Mouse (Mus musculus) heart, postnatal 0 days (tissue): ENCODE measurements at regions not wholly inside any gene's neighbourhood (a gene's known extent, or its start where the extent isn't known, plus 50 kb on each side); places are given as distances from the start of the nearest gene placed in this dataset.

Experiments used
- CTCF ChIP-seq: IDR thresholded peaks from 2 replicates; pipeline ENCODE4 v1.5.1; 2016; ENCODE audit warnings: antibody characterized with exemption, control low read depth, low read depth
- EP300 ChIP-seq: IDR thresholded peaks from 2 replicates; pipeline ENCODE4 v1.6.1; 2016; ENCODE audit warnings: antibody characterized with exemption, low read depth

DNA sequence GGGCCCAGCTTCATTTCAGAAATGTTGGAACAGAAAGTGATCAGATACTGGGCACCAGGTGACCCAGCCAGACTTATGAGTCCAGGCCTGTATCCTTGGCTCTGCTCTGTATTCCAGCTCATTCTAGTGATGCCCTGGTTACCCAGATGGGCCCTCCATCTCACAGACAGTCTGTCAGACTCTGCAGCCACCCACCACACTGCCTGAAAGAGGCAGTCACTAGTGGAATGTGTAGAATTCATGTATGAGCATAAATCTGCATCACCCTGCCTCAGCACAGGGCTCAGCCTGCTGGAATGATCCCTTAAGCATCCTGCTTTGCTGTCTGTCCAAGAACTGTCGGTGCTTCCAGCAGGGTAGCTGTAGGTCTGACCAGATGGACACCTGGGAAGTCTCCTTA, 51.8 kb upstream of the Nectin1 start:
- TF ChIP-seq EP300, result no peak
- TF ChIP-seq CTCF, result no peak
